Mouse (Mus musculus) G1E-ER4 (cell line): Measurements from ENCODE around the gene A1bg. TPM values are rescaled to one million over a fixed set of nuclear protein-coding genes. Genes with fewer than 3 reads are reported as not detected.

Experiments used
- GATA1 ChIP-seq: IDR thresholded peaks from one replicate; pipeline ENCODE4 v1.8.0; 2012; ENCODE audit warnings: low read length, inconsistent platforms
- polyA plus RNA-seq: library from polyadenylated mRNA; stranded (reverse); fragments of >175 nt; gene quantifications from 2 replicates; pipeline ENCODE4 v1.2.3, GENCODE M21; 2012

Gene A1bg
- polyA plus RNA-seq, result not detected in 2 replicates

- no peak for TF ChIP-seq GATA1
Measured at GRCm38 (mm10) chr15:60922912-60923311, at the start of gene A1bg. Gene A1bg, minus strand, starts transcription at chr15:60923012.

DNA sequence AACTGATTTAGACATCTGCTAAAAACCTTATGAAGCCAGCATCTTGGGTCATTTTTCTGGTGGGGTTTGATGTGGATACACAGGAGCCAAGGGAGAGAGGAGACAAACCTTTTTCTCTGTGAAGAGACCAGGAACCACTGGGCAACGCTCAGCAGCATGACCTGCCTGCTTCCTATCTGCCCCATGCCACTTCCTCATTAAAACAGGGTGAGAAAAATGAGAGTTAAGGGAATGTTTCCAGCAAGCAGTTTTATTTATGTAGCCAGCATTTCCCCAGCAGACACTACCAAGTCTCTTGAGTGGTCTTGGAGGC is 45.7 kb upstream of the A1bg start:
- TF ChIP-seq GATA1, result no peak

DNA sequence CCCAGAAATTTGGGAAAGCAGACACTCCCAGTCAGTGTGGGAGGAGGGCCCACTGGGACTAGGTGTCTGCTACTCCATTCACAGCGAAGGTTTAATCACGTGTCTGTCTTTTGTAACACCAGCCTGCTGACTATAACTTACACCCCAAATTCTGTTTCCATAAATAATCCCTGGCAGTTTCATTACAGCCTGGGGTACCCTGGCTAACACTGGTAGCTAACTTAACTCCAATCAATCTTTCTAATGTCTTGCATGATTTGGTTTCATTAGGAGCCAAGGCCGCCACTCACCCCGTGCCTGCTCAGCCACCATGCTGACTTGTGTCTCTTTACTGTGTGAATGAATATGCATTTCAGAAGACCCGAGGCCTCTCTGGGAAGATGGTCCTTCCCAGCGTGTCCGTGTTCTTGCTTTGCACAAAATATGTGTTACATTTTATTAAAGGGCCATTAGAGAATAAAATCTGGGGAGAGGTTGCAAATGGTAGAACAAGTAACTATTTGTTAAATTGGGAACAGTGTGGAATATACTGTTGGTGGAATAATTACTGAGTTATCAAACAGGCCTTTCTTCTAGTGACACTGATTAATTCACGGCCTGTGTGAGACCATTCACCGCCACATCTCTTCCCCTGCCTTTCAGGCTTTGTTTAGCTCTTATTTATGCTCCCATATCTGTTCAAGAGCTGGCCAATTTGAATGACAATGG is 45.2 kb upstream of the A1bg start:
- TF ChIP-seq GATA1, result no peak

DNA sequence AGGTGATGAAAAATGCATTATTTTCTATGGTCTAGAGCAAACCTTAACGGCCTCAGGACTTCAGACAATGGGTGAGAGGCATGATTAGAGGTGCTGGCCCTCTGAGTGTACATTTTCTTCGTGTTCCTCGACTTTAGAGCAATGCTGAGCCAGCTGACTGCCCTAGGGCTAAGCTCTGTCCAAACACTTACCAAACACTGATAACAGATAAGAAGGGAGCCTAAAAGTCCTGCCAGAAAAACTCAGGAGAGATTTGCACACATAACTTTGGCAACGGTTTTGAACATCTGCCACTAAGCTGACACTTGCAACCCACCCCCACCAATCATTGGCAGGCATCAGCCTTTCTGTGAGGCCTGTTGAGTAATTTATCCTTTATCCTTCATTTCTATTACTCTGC is 2.9 kb upstream of the A1bg start:
- no peak for TF ChIP-seq GATA1

DNA sequence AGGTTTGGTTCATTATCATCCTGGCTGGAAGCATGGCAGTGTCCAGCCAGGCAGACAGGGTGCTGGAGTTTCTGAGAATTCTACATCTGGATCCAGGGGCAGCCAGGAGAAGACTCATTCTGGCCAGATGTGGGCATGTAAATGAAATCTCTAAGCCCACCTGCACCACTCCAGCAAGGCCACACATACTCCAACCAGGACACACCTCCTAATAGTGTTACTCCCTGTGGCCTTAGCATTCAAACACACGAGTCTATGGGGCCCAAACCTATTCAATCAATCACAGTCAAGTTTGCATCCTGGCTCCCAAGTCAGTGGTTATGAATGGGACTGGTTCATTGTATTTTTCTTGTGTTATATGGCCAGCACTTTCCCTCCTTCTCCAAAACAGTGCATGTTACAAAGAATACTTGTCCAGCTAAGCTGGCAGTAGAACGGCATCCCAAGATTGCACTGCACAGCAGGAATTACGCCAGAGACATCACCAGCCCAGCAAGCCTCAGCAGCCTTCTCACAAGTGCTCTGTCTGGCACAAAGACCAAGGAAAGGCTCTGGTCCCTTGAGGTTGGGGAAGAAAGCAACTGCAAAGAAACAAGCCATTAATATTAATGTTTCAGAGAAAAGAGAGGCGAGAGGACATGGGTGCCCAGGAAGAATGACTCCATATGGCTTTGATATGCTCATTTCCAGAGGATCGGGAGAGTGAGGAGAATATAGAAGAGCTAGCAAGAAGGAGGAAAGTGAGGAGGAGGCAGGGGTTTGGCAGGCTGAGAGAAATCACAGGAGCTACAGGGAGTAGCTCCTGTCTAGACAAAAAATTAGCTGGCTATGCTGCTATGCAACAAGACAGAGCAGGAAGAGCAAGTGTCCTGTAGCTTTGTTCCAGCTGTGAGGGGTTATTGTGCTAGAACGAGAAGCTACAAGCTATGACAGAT is 18.8 kb downstream of the A1bg start:
- no peak for TF ChIP-seq GATA1

GRCm38 (mm10) chr15:60898187-60898965 is 24.4 kb downstream of the A1bg start:
- no peak for TF ChIP-seq GATA1

DNA sequence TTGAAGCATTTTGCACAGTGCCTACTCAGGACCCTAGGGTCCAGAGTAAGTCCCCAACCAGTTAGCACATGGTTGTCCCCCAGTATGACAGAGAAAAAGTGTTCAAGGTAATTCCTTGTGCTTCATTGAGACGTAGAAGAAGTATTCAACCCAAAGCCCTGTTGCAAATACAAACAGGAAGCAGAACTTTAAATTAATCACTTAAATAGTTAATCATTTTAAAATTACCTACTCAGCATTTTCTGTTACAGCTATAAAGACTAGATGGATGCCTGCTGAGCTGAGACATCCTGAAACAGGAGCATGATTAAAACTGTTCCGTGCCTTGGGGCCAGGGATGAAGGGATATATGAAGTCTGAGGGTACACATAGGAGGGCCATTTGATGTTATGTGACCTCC is 26.8 kb downstream of the A1bg start:
- no peak for TF ChIP-seq GATA1

DNA sequence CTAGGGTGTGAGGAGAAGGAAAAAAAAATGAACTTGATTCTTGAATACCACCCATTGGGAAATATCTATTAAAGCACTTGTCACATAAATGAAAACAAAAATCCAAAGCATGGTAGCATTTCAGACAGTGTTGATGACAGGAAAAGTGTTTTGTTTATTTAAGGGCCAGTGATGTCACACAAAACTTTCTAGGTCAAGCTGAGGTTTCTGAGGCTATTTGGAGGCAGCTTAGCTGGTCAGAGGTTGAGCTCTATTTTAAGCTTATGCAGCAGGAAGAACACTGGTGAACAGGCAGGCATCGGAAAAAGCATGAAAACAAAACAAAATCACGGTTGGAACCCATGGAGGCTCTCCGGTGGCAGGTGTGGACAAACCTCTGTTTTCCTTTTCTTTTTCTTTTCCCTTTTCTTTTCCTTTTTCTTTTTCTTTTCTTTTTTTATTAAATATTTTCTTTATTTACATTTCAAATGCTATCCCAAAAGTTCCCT is 29.8 kb downstream of the A1bg start:
- no peak for TF ChIP-seq GATA1

GRCm38 (mm10) chr15:60888724-60889123 is 34.1 kb downstream of the A1bg start:
- TF ChIP-seq GATA1, result no peak

- TF ChIP-seq GATA1, result no peak
Measured at GRCm38 (mm10) chr15:60875721-60876120, 47.1 kb downstream of the A1bg start.

- TF ChIP-seq GATA1, result no peak
Measured at GRCm38 (mm10) chr15:60862417-60862816, 60.4 kb downstream of the A1bg start.

DNA sequence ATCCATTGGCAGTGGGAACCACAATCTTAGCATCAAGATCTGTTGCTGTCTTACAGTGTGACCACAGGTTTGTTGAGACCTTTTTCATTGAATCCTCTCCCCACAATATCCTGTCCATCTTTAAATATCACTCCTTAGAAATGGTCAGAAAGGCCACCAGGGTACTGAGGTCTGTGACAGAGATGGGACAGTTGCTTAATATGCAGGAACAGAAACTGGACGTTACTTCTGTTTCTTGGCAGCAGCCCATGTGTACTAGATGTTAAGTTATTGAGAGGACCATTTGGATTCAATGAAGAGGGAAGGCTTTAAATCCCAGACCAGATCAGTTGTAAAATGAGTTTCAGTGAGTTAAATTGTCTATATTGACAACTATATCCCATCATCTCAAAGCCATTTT is 67.7 kb downstream of the A1bg start:
- no peak for TF ChIP-seq GATA1

DNA sequence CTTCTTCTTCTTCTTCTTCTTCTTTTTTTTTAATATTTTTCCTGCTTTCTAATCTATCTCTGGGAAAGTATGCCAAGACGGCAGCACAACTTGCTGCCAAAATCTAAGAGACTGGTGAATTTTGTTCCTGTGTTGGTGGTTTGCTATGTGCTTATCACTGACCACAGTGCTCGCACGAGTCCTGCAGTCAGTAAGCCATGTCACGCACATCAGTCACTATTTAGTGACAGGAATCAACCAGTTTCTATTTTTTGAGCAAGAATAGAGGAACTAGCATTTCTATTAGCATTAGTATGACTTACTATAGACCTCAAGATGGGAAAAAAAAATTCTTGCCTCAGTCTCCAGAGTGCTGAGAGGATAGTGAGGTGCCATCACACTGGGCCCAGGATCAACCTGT is 68.7 kb downstream of the A1bg start:
- TF ChIP-seq GATA1, result no peak

DNA sequence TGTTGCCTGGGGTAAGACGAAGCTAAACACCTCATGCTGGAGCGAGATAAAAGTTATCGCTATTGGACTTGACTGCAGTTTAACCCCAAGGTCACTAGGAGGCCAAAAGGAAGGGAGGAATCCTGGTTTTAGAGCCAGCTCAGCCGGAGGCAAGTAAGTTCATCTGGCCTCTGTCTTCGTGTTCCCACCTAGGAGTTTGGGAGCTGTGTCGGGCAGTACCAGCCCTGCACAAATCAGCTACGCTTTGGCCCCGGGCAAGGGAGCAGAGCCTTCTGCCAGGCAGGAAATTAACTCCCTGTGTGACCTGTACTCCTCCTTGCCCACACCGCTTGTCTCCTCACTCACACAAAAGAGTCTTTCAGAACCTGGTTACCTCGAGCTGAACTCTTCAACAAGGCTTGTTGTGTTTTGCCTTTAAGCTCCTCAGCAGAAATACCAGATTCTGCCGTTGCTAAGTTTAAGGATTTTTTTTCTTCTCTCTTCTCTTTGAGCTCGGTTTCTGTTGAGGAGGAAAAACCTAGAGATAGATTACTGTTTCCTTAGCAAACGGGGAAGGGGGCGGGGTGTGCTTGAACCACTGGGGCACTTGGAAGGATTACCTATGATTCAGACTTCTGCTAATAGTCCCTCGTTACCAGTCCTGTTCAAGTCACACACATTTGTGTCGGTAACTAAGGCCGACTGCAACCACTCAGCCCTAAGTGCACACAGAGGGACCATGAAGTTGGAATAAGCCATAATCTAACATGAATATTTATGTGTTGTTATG is 69.4 kb downstream of the A1bg start, which contains the start of gene Fam84b:
Gene Fam84b, minus strand, starts transcription at position 548 of the 769 bp plus-strand sequence.
- no peak for TF ChIP-seq GATA1

- TF ChIP-seq GATA1, result no peak
Measured at GRCm38 (mm10) chr15:60848630-60849029, 74.2 kb downstream of the A1bg start.

Other genes starting within 250 kb of the A1bg start
- gene Fam84b, start 69.2 kb downstream of the A1bg start, polyA plus RNA-seq, result not detected in 2 replicates